Mouse (Mus musculus): ENCODE data around the gene Cops7a. TPM values are rescaled to one million over a fixed set of nuclear protein-coding genes. Genes with fewer than 3 reads are reported as not detected.

The Cops7a gene
- polyA plus RNA-seq (2014; fragmentation: Illumina TruSeq; extraction: RNeasy Lipid Tissue Mini Kit (QIAGEN cat#74804); ENCODE audit: low read depth, low replicate concordance) = 105 TPM

DNA sequence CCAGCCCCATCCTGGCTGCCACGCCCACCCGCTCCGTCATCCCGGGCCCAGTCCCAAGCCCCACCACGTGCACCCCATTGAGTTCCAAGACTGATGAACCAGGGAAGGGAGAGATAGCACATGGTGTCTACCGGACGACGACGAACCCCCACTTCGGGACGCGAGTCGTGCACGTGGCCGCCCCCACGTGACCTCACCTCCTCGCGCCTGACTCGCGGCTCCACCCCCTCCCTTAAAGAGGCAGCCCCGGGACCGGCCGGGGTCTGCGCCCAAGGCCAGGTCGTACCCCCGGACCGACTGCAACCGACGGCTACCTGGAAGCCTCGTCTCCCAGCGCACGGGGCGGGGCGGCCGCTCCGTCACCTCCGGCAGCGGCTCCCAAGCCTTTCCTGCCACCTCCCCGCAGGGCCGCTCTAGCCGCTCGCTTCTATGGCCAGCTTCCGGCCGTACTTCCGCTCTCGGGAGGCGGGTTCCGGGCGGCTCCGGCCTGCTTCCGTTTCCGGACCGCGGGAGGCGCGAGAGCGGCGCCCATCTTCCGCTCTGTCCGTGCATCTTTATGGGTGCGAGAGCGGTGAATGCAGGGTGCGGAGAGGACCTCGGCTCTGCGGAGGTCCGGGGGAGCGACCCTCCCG, at the start of gene Cops7a:
Gene Cops7a (minus strand): TSS at position 451 of the 632 bp plus-strand sequence.

DNA sequence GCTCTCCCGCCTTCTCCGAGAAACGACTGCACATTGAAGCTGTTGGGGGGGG, 43.6 kb upstream of the Cops7a start, which contains the start of gene Zfp384:
Gene Zfp384 (plus strand): TSS at position 17 of the 52 bp plus-strand sequence.

DNA sequence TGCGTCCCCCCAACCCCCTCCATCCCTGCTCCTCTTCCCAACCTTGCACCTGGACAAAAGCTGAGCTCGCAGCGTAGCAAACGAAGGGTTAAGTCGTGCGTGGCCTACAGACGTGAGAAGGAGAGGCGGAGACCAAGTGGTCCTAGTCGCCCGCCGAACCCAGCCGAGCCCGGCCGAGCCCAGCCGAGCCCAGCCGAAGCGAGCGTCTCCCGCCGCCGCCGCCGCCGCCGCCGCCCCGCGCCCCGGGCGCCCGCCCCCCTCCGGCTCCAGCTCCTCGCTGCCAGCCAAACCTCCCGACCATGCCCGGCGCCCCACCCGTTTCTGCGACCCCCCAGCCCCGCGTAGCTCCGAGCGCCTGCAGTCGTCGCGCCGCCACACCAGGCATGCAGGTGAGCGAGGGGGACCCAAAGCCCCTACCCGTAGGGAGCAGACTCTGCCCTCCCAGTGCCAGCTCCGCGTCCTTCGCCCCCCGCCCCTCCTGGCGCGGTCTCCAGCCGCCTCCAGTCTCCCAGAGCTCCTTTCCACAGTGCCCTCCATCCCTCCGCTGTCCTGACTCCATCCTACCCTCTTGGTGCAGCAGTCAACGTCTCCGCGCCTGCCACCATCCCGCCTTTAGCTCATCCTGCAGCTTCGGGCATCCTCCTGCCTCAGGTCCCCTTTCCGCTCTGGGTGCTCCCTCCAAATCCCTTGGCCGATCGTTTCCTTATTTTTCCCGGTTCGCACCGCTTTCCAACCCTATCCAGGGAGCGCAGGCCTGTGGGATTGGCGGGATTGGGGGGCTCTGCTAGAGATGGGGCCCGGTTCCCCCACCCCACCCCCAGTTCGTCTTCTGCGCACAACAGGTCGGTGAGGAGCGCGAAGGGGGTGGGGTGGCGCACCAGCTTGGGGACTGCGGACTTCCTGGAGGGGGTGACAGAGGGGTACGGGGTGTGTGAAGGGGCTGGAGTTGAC, 31.5 kb upstream of the Cops7a start, which contains the start of gene Pianp:
Gene Pianp (plus strand): TSS at position 144 of the 951 bp plus-strand sequence.

DNA sequence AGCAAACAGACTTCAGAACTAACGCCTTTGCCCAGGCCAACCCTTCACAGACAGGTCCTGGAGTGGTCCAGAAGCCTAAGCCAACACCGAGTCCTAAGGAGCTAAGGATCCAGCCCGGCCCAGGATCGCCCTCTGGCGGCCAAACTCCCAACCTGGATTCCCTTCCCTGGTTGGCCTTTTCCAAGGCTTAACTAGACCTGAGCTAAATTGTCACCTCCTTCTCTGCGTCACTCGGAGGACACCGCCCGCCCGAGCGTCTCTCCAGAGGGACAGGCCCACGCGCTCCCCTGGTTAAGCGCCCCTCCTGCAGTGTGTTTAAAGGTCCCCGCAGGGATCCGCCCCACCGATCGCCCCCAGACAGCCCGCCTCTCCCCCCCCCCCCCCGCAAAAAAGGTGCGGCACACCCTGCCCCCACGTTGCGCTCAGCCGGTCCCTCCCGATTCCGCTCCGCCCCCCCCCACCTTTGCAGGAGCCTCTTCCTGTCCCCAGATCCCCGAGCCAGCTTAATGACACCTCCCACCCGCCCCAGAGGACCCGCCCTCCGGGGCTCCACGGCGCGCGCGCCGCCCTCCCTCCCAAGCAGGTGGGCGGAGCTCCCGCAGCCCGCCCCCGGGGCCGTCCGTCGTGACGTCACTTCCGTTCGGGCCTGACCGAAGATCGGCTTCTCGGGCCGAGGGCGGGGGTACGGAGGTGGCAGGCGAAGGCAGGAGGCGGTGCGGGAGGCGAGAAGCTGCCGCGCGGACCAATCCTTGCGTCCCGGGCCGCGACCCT, 34.4 kb downstream of the Cops7a start, which contains the start of gene Mlf2:
Gene Mlf2 (plus strand): TSS at position 633 of the 771 bp plus-strand sequence.

DNA sequence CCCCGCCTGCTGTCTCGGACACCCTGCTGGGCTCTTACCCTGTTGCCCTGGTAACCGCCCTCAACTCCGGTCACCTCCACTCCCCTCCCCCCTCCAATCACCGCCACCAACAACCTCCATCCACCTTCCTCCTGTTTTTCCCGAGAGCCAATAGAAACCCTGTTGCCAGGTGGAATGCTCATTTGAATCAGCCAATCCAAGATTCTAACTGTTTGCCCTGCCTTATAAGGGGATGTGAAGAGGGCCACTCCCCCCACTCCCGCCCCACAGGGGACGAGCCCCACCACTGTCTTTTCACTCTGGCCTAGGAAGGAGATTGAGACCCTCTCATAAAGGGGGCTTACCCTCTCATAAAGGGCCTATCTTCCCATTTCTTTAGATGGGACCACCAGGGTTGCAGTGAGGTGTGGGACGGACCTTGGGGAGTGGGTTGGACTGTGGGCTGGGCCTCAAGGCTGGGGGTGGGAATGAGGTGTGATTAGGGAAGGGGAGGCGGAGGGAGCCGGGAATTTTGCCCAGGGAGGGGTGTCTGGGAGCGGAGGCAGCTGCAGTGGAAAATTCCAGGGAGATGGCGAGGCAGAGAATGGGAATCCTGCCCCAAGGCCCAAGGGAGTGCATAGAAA, 45.5 kb downstream of the Cops7a start, which contains the start of gene Ptms:
Gene Ptms (minus strand): TSS at position 409 of the 623 bp plus-strand sequence.

DNA sequence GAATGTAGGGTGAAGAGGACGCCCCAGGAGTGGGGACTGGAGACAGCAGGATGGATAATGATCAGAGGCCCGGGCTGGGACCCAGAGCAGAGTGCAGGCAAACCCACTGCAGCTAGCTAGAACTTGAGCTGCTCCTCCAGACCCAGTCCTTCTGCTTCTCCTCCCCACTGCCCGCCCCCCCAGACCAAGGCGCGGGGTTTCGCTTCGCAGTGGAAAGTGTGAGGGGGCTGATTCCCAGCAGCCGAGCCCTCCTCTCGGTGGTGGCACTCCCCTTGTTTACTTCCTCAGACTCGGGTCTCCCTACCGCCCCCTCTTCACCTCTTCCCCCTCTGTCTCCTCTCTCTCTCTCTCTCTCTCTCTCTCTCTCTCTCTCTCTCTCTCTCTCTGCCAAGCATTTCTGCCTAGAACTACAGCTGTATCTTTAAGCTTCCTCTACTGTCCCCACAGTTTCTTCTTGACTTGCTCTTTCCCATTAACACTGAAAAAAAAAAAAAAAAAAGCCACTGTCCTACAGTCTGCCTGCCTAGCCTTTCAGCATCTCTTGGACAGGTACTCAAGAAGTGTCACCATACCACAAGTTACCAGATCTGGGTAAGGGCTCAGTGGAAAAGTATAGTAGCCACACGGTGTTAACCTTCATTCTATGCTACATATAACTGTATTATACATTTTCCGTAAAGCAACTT, 53.7 kb downstream of the Cops7a start, which contains the start of gene Lag3:
Gene Lag3 (minus strand): TSS at position 173 of the 686 bp plus-strand sequence.

Other genes with a start within 250 kb of the Cops7a start
- 24.1 TPM for gene Ptpn6, start 226.8 kb downstream of the Cops7a start, polyA plus RNA-seq (2014; fragmentation: Illumina TruSeq; extraction: RNeasy Lipid Tissue Mini Kit (QIAGEN cat#74804); ENCODE audit: low read depth, low replicate concordance)
- 210 TPM for gene Grcc10, start 224.2 kb downstream of the Cops7a start, polyA plus RNA-seq (2014; fragmentation: Illumina TruSeq; extraction: RNeasy Lipid Tissue Mini Kit (QIAGEN cat#74804); ENCODE audit: low read depth, low replicate concordance)
- gene Gm45234, start 209.5 kb downstream of the Cops7a start, polyA plus RNA-seq (2014; fragmentation: Illumina TruSeq; extraction: RNeasy Lipid Tissue Mini Kit (QIAGEN cat#74804); ENCODE audit: low read depth, low replicate concordance) = not detected
- gene Atn1, start 209.0 kb downstream of the Cops7a start, polyA plus RNA-seq (2014; fragmentation: Illumina TruSeq; extraction: RNeasy Lipid Tissue Mini Kit (QIAGEN cat#74804); ENCODE audit: low read depth, low replicate concordance) = 47.5 TPM
- gene Eno2, start 195.9 kb downstream of the Cops7a start, polyA plus RNA-seq (2014; fragmentation: Illumina TruSeq; extraction: RNeasy Lipid Tissue Mini Kit (QIAGEN cat#74804); ENCODE audit: low read depth, low replicate concordance) = 5.5 TPM
- 10.8 TPM for gene Lrrc23, start 185.8 kb downstream of the Cops7a start, polyA plus RNA-seq (2014; fragmentation: Illumina TruSeq; extraction: RNeasy Lipid Tissue Mini Kit (QIAGEN cat#74804); ENCODE audit: low read depth, low replicate concordance)
- gene Spsb2, start 156.9 kb downstream of the Cops7a start, polyA plus RNA-seq (2014; fragmentation: Illumina TruSeq; extraction: RNeasy Lipid Tissue Mini Kit (QIAGEN cat#74804); ENCODE audit: low read depth, low replicate concordance) = 15.2 TPM
- 317 TPM for gene Tpi1, start 151.2 kb downstream of the Cops7a start, polyA plus RNA-seq (2014; fragmentation: Illumina TruSeq; extraction: RNeasy Lipid Tissue Mini Kit (QIAGEN cat#74804); ENCODE audit: low read depth, low replicate concordance)
- gene Usp5, start 136.1 kb downstream of the Cops7a start, polyA plus RNA-seq (2014; fragmentation: Illumina TruSeq; extraction: RNeasy Lipid Tissue Mini Kit (QIAGEN cat#74804); ENCODE audit: low read depth, low replicate concordance) = 84.1 TPM
- gene Cdca3, start 136.0 kb downstream of the Cops7a start, polyA plus RNA-seq (2014; fragmentation: Illumina TruSeq; extraction: RNeasy Lipid Tissue Mini Kit (QIAGEN cat#74804); ENCODE audit: low read depth, low replicate concordance) = 9.8 TPM
- not detected for gene Gnb3, start 125.3 kb downstream of the Cops7a start, polyA plus RNA-seq (2014; fragmentation: Illumina TruSeq; extraction: RNeasy Lipid Tissue Mini Kit (QIAGEN cat#74804); ENCODE audit: low read depth, low replicate concordance)
- 18.1 TPM for gene P3h3, start 107.8 kb downstream of the Cops7a start, polyA plus RNA-seq (2014; fragmentation: Illumina TruSeq; extraction: RNeasy Lipid Tissue Mini Kit (QIAGEN cat#74804); ENCODE audit: low read depth, low replicate concordance)
- 1.5 TPM for gene Gpr162, start 101.6 kb downstream of the Cops7a start, polyA plus RNA-seq (2014; fragmentation: Illumina TruSeq; extraction: RNeasy Lipid Tissue Mini Kit (QIAGEN cat#74804); ENCODE audit: low read depth, low replicate concordance)
- gene Cd4, start 77.3 kb downstream of the Cops7a start, polyA plus RNA-seq (2014; fragmentation: Illumina TruSeq; extraction: RNeasy Lipid Tissue Mini Kit (QIAGEN cat#74804); ENCODE audit: low read depth, low replicate concordance) = 1.8 TPM
- 2.3 TPM for gene Lag3, start 53.8 kb downstream of the Cops7a start, polyA plus RNA-seq (2014; fragmentation: Illumina TruSeq; extraction: RNeasy Lipid Tissue Mini Kit (QIAGEN cat#74804); ENCODE audit: low read depth, low replicate concordance)
- gene Ptms, start 45.4 kb downstream of the Cops7a start, polyA plus RNA-seq (2014; fragmentation: Illumina TruSeq; extraction: RNeasy Lipid Tissue Mini Kit (QIAGEN cat#74804); ENCODE audit: low read depth, low replicate concordance) = 493 TPM
- gene Mlf2, start 34.2 kb downstream of the Cops7a start, polyA plus RNA-seq (2014; fragmentation: Illumina TruSeq; extraction: RNeasy Lipid Tissue Mini Kit (QIAGEN cat#74804); ENCODE audit: low read depth, low replicate concordance) = 206 TPM
- gene Pianp, start 31.2 kb upstream of the Cops7a start, polyA plus RNA-seq (2014; fragmentation: Illumina TruSeq; extraction: RNeasy Lipid Tissue Mini Kit (QIAGEN cat#74804); ENCODE audit: low read depth, low replicate concordance) = 2.8 TPM
- 34.8 TPM for gene Zfp384, start 43.6 kb upstream of the Cops7a start, polyA plus RNA-seq (2014; fragmentation: Illumina TruSeq; extraction: RNeasy Lipid Tissue Mini Kit (QIAGEN cat#74804); ENCODE audit: low read depth, low replicate concordance)
- 58.4 TPM for gene Ing4, start 74.2 kb upstream of the Cops7a start, polyA plus RNA-seq (2014; fragmentation: Illumina TruSeq; extraction: RNeasy Lipid Tissue Mini Kit (QIAGEN cat#74804); ENCODE audit: low read depth, low replicate concordance)
- 28.7 TPM for gene Acrbp, start 84.2 kb upstream of the Cops7a start, polyA plus RNA-seq (2014; fragmentation: Illumina TruSeq; extraction: RNeasy Lipid Tissue Mini Kit (QIAGEN cat#74804); ENCODE audit: low read depth, low replicate concordance)
- gene Lpar5, start 102.4 kb upstream of the Cops7a start, polyA plus RNA-seq (2014; fragmentation: Illumina TruSeq; extraction: RNeasy Lipid Tissue Mini Kit (QIAGEN cat#74804); ENCODE audit: low read depth, low replicate concordance) = 2.3 TPM
- 128 TPM for gene Chd4, start 130.4 kb upstream of the Cops7a start, polyA plus RNA-seq (2014; fragmentation: Illumina TruSeq; extraction: RNeasy Lipid Tissue Mini Kit (QIAGEN cat#74804); ENCODE audit: low read depth, low replicate concordance)
- gene Nop2, start 166.4 kb upstream of the Cops7a start, polyA plus RNA-seq (2014; fragmentation: Illumina TruSeq; extraction: RNeasy Lipid Tissue Mini Kit (QIAGEN cat#74804); ENCODE audit: low read depth, low replicate concordance) = 15.1 TPM
- gene Iffo1, start 179.7 kb upstream of the Cops7a start, polyA plus RNA-seq (2014; fragmentation: Illumina TruSeq; extraction: RNeasy Lipid Tissue Mini Kit (QIAGEN cat#74804); ENCODE audit: low read depth, low replicate concordance) = 12.2 TPM
- gene Gapdh, start 200.9 kb upstream of the Cops7a start, polyA plus RNA-seq (2014; fragmentation: Illumina TruSeq; extraction: RNeasy Lipid Tissue Mini Kit (QIAGEN cat#74804); ENCODE audit: low read depth, low replicate concordance) = 871 TPM
- gene Ncapd2, start 226.2 kb upstream of the Cops7a start, polyA plus RNA-seq (2014; fragmentation: Illumina TruSeq; extraction: RNeasy Lipid Tissue Mini Kit (QIAGEN cat#74804); ENCODE audit: low read depth, low replicate concordance) = 10.9 TPM
- 122 TPM for gene Mrpl51, start 226.3 kb upstream of the Cops7a start, polyA plus RNA-seq (2014; fragmentation: Illumina TruSeq; extraction: RNeasy Lipid Tissue Mini Kit (QIAGEN cat#74804); ENCODE audit: low read depth, low replicate concordance)

All from adipose tissue, adult 10 weeks (tissue).